Mouse (Mus musculus) liver, embryonic 13.5 days (tissue): Measurements from ENCODE around the gene Hecw2. TPM values are rescaled to one million over a fixed set of nuclear protein-coding genes. Genes with fewer than 3 reads are reported as not detected.
A peak's percentile ranks its signal among the peaks of the same experiment; 100 is the strongest.

Experiments used
- ATAC-seq: fragments of 200-750 bp; cut with Nextera tagmentation; 2 replicates; pipeline ENCODE4 v1.8.0; 2017; ENCODE audit warnings: low read depth, mild to moderate bottlenecking, moderate number of reproducible peaks, moderate library complexity
- DNase-seq: peaks from one replicate; pipeline ENCODE4 v3.0.0; 2022
- H3K27ac ChIP-seq: fragments of 300-500 bp; sonication (generic); 2 replicates; pipeline ENCODE4 v1.5.1; 2015; ENCODE audit warnings: moderate library complexity, mild to moderate bottlenecking, inconsistent platforms
- H3K27me3 ChIP-seq: fragments of 300-500 bp; sonication (generic); 2 replicates; pipeline ENCODE4 v1.6.1; 2015; ENCODE audit warnings: mild to moderate bottlenecking, inconsistent platforms
- H3K36me3 ChIP-seq: fragments of 300-500 bp; sonication (generic); 2 replicates; pipeline ENCODE4 v1.6.1; 2015; ENCODE audit warnings: mild to moderate bottlenecking, inconsistent platforms
- H3K4me1 ChIP-seq: fragments of 300-500 bp; sonication (generic); replicated peaks from 2 replicates; pipeline ENCODE4 v1.6.1; 2015; ENCODE audit warnings: inconsistent platforms
- H3K4me2 ChIP-seq: fragments of 300-500 bp; sonication (generic); 2 replicates; pipeline ENCODE4 v1.6.1; 2015; ENCODE audit warnings: inconsistent platforms, mild to moderate bottlenecking, moderate library complexity
- H3K4me3 ChIP-seq: fragments of 300-500 bp; sonication (generic); replicated peaks from 2 replicates; pipeline ENCODE4 v1.5.1; 2015; ENCODE audit warnings: mild to moderate bottlenecking, inconsistent platforms
- H3K9ac ChIP-seq: fragments of 300-500 bp; sonication (generic); 2 replicates; pipeline ENCODE4 v1.6.1; 2015; ENCODE audit warnings: mild to moderate bottlenecking, inconsistent platforms
- H3K9me3 ChIP-seq: fragments of 300-500 bp; sonication (generic); replicated peaks from 2 replicates; pipeline ENCODE4 v1.6.1; 2016; ENCODE audit warnings: inconsistent platforms
- WGBS: fragments of 180-500 bp; shearing (Covaris S2); methylation state at CpG from one replicate; pipeline ENCODE4 v1.1.7; 2015; ENCODE audit not compliant: insufficient replicate concordance; 5-methylcytosine and 5-hydroxymethylcytosine counted together
- polyA plus RNA-seq: library from polyadenylated mRNA; unstranded; fragments of >200 nt; fragmentation: Nextera tagmentation; extraction: Ambion mirVana; gene quantifications from 2 replicates; pipeline ENCODE4 v1.2.1, GENCODE M21; 2015

Gene Hecw2
- polyA plus RNA-seq, 1 experiment from 2014 or later = 0.45 TPM

GRCm38 (mm10) chr1:53976721-53977120, 218.2 kb downstream of the Hecw2 start:
- no peak for ATAC-seq
- Histone ChIP-seq H3K9me3 (no peaks in the 10 kb centered on the region), H3K9ac (no peak overlapping the region), H3K36me3 (no peaks in the 10 kb centered on the region), H3K27ac (no peak overlapping the region), H3K4me3 (peak overlapping the region; percentile 1; the same call in 1 of the 2 replicates), H3K4me1 (no peaks in the 10 kb centered on the region), H3K4me2 (no peak overlapping the region), H3K27me3 (no peaks in the 10 kb centered on the region)
- no peak for DNase-seq
- 71% methylated on average over 5 of the region's 5 CpGs for whole genome bisulfite sequencing

GRCm38 (mm10) chr1:53976100-53976499, 218.9 kb downstream of the Hecw2 start:
- no peaks in the 10 kb centered on the region for H3K27me3 ChIP-seq
- 0 out of 2 replicates have a peak overlapping the region, but pooled peaks have one; percentile 8 for H3K4me2 ChIP-seq
- WGBS = 62% methylated on average over 8 of the region's 8 CpGs
- H3K4me3 ChIP-seq = no peak overlapping the region
- H3K9me3 ChIP-seq = no peaks in the 10 kb centered on the region
- no peaks in the 10 kb centered on the region for H3K36me3 ChIP-seq
- DNase-seq = no peak
- H3K9ac ChIP-seq = no peak overlapping the region
- no peak overlapping the region for H3K27ac ChIP-seq
- no peaks in the 10 kb centered on the region for H3K4me1 ChIP-seq
- ATAC-seq = no peak

- WGBS = 34% methylated on average over 4 of the region's 5 CpGs
- no peak overlapping the region for H3K4me3 ChIP-seq
- no peak for DNase-seq
Measured at GRCm38 (mm10) chr1:53974941-53975340, 220.0 kb downstream of the Hecw2 start.

GRCm38 (mm10) chr1:53970326-53970977, 224.5 kb downstream of the Hecw2 start:
- Histone ChIP-seq H3K9ac (no peak overlapping the region), H3K36me3 (no peaks in the 10 kb centered on the region), H3K4me1 (no peaks in the 10 kb centered on the region), H3K9me3 (no peaks in the 10 kb centered on the region), H3K4me2 (no peak overlapping the region), H3K27ac (no peak overlapping the region), H3K4me3 (no peak overlapping the region), H3K27me3 (no peaks in the 10 kb centered on the region)
- DNase-seq (no peak), ATAC-seq (no peak)
- WGBS = 66% methylated on average over 5 of the region's 5 CpGs

More at GRCm38 (mm10) chr1:53974941-53975340, 220.0 kb downstream of the Hecw2 start:
- no peaks in the 10 kb centered on the region for H3K36me3 ChIP-seq
- no peaks in the 10 kb centered on the region for H3K27me3 ChIP-seq
- ATAC-seq = no peak
- H3K4me2 ChIP-seq = no peak overlapping the region
- no peaks in the 10 kb centered on the region for H3K9me3 ChIP-seq
- H3K27ac ChIP-seq = no peak overlapping the region
- H3K4me1 ChIP-seq = no peaks in the 10 kb centered on the region
- no peak overlapping the region for H3K9ac ChIP-seq

GRCm38 (mm10) chr1:53952395-53952794, 242.6 kb downstream of the Hecw2 start:
- no peak for ATAC-seq
- H3K27ac ChIP-seq = no peak overlapping the region
- no peak for DNase-seq

DNA sequence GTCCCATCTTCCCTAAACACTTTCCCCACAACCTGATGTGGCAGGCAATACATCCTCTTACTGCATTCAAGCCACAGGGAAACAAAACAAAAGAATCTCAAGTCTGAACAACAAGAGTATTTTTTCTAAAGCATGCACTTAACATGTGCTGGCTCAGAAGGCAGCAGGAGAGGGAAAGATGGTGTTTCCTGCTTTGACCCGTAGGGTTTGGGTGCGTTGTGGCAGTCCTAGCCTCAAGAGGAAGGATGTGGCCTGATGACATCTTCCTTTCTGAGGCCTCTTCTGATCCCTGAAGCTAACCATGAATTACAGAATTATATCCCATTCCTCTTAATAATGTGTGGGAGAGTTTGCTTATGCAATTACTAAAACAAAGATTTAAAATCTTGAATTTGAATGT, 249.2 kb downstream of the Hecw2 start:
- WGBS = 19% methylated on average over 2 of the region's 2 CpGs
- Histone ChIP-seq H3K4me1 (no peaks in the 10 kb centered on the region), H3K4me3 (no peak overlapping the region), H3K9me3 (no peaks in the 10 kb centered on the region), H3K27me3 (no peaks in the 10 kb centered on the region), H3K27ac (no peak overlapping the region), H3K4me2 (no peak overlapping the region), H3K9ac (no peak overlapping the region), H3K36me3 (no peaks in the 10 kb centered on the region)
- no peak for DNase-seq
- ATAC-seq = no peak

More at GRCm38 (mm10) chr1:53952395-53952794, 242.6 kb downstream of the Hecw2 start:
- no peaks in the 10 kb centered on the region for H3K36me3 ChIP-seq
- no peak overlapping the region for H3K4me3 ChIP-seq
- WGBS = 37% methylated on average over 5 of the region's 5 CpGs
- H3K4me1 ChIP-seq = no peaks in the 10 kb centered on the region
- H3K9ac ChIP-seq = no peak overlapping the region
- H3K27me3 ChIP-seq = no peaks in the 10 kb centered on the region
- H3K4me2 ChIP-seq = no peak overlapping the region
- no peaks in the 10 kb centered on the region for H3K9me3 ChIP-seq

GRCm38 (mm10) chr1:53942468-53942867, 252.5 kb downstream of the Hecw2 start:
- Histone ChIP-seq H3K4me3 (no peak overlapping the region), H3K4me2 (no peak overlapping the region), H3K9ac (no peak overlapping the region), H3K36me3 (no peaks in the 10 kb centered on the region), H3K4me1 (no peaks in the 10 kb centered on the region), H3K9me3 (no peaks in the 10 kb centered on the region), H3K27me3 (no peaks in the 10 kb centered on the region), H3K27ac (no peak overlapping the region)
- no peak for DNase-seq
- 57% methylated on average over 8 of the region's 8 CpGs for WGBS
- no peak for ATAC-seq

DNA sequence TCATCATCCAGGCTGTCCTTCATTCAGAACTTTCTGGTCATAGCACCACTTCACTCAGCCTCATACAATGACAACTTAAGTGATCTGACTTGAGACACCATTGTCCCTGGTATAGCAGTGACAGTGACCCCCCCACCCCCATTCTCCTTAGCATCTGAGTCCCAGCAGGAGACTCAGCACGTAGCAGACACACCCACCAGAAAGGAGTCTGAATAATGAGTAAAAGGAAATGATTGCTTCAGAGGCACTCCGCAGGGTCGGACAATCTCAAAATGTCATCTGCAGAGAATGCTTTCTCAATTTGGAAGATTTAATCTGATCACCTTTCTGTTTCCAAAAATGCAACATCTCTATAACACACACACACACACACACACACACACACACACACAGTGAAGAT, 253.4 kb downstream of the Hecw2 start:
- no peak overlapping the region for H3K4me3 ChIP-seq
- no peak overlapping the region for H3K27ac ChIP-seq
- no peaks in the 10 kb centered on the region for H3K9me3 ChIP-seq
- H3K36me3 ChIP-seq = no peaks in the 10 kb centered on the region
- WGBS = 41% methylated on average over 3 of the region's 3 CpGs
- no peak overlapping the region for H3K9ac ChIP-seq
- DNase-seq = no peak
- H3K27me3 ChIP-seq = no peaks in the 10 kb centered on the region
- H3K4me1 ChIP-seq = no peaks in the 10 kb centered on the region
- no peak overlapping the region for H3K4me2 ChIP-seq
- no peak for ATAC-seq

DNA sequence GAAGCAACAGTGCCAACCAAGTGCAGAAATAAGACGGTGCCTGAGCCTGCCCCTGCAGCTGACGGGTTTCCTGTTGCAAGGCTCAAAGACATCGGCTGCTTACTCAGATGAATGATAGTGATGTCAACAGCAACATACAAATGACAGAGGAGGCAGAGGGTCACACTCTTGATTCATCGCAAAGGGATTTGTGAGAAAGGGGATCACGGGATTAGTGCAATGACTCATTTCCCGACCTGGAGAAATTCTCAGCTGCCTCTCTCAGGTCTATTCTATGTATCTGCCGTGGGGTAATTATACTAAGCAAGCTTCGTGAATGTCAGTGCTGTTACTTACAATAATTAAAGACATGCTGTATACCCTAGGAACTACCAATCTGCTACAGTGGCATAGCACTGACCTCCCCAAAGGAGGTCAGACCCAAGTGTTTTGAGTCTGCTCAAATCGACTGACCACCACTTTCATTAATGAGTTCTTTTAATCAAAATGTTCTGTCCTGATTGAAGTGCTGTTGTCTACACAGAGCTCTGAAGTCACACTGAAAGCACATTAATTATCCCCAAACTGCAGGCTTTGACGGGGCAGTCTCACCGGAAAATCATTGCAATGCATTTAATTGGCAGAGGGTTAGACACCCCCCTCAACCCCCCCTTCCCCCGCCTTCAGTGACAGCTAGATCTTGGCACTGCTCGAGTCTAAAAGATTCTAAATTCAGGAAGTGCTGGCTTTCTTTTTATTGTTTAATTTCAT, 254.5 kb downstream of the Hecw2 start:
- H3K27me3 ChIP-seq = no peaks in the 10 kb centered on the region
- no peak overlapping the region for H3K27ac ChIP-seq
- 29% methylated on average over 13 of the region's 13 CpGs for WGBS
- H3K4me1 ChIP-seq = no peaks in the 10 kb centered on the region
- no peak overlapping the region for H3K4me2 ChIP-seq
- H3K9ac ChIP-seq = no peak overlapping the region
- DNase-seq = no peak
- H3K36me3 ChIP-seq = no peaks in the 10 kb centered on the region
- no peaks in the 10 kb centered on the region for H3K9me3 ChIP-seq
- H3K4me3 ChIP-seq = no peak overlapping the region
- ATAC-seq = no peak

- Histone ChIP-seq H3K27me3 (no peaks in the 10 kb centered on the region), H3K27ac (no peak overlapping the region), H3K4me2 (no peak overlapping the region), H3K9me3 (no peaks in the 10 kb centered on the region), H3K4me3 (no peak overlapping the region), H3K36me3 (no peaks in the 10 kb centered on the region), H3K4me1 (no peaks in the 10 kb centered on the region), H3K9ac (no peak overlapping the region)
- 39% methylated on average over 4 of the region's 4 CpGs for WGBS
- ATAC-seq = no peak
- DNase-seq = no peak
Measured at GRCm38 (mm10) chr1:53939291-53939690, 255.7 kb downstream of the Hecw2 start.

GRCm38 (mm10) chr1:53933308-53933707, 261.7 kb downstream of the Hecw2 start:
- WGBS = 41% methylated on average over 2 of the region's 2 CpGs
- ATAC-seq = no peak

GRCm38 (mm10) chr1:53931314-53931713, 263.7 kb downstream of the Hecw2 start:
- Histone ChIP-seq H3K27me3 (no peaks in the 10 kb centered on the region), H3K9me3 (no peaks in the 10 kb centered on the region), H3K4me3 (no peak overlapping the region), H3K4me1 (no peaks in the 10 kb centered on the region), H3K4me2 (no peak overlapping the region), H3K9ac (no peak overlapping the region), H3K27ac (no peak overlapping the region), H3K36me3 (no peaks in the 10 kb centered on the region)
- DNase-seq (no peak), ATAC-seq (no peak)
- WGBS = 34% methylated on average over 3 of the region's 3 CpGs

More at GRCm38 (mm10) chr1:53933308-53933707, 261.7 kb downstream of the Hecw2 start:
- no peaks in the 10 kb centered on the region for H3K4me1 ChIP-seq
- no peak overlapping the region for H3K27ac ChIP-seq
- no peak for DNase-seq
- no peaks in the 10 kb centered on the region for H3K9me3 ChIP-seq
- no peaks in the 10 kb centered on the region for H3K36me3 ChIP-seq
- no peaks in the 10 kb centered on the region for H3K27me3 ChIP-seq
- H3K4me2 ChIP-seq = no peak overlapping the region
- H3K4me3 ChIP-seq = no peak overlapping the region
- no peak overlapping the region for H3K9ac ChIP-seq
